ENCODE assay signal across 32 mouse cellular contexts in the genomic region with DNA sequence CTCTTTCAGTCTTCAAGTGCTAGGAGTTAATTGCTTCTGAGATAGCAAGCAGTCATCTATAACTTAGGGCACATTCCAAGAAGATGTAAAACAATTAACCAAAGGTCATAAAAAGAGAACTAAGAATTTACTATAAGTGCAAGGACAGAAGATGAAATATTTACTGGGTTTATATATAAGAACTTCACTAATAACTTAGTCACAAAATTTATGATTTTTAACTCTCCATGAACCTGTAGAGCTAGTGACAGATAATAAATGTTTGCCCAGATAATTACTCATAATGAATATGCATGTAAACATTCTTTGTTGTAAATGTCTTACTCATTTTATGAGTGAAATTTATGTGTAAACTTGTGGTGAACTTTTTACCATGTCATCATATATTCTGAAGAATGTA.
"Had no signal": no experiment of that assay in that cellular context is flagged by ENCODE, and none has a peak within 500 bp of the region (broad histone marks: within the 10 kb centered on the region; RNA-seq: fewer than 3 reads in every experiment).

No protein-coding gene starts in this region.

- H3K9ac ChIP-seq: heart, embryonic 12.5 days; heart, embryonic 13.5 days; heart, embryonic 15.5 days; hindbrain, embryonic 12.5 days; hindbrain, embryonic 13.5 days; hindbrain, embryonic 14.5 days; hindbrain, embryonic 15.5 days; intestine, embryonic 15.5 days had no signal

- H3K4me2 ChIP-seq: heart, embryonic 11.5 days; heart, embryonic 12.5 days; heart, embryonic 13.5 days; heart, embryonic 15.5 days; hindbrain, embryonic 12.5 days; hindbrain, embryonic 13.5 days; hindbrain, embryonic 14.5 days; hindbrain, embryonic 15.5 days; intestine, embryonic 15.5 days had no signal

- DNase-seq: heart, adult 18-20 months; heart, adult 2 months; heart, postnatal 10 days; heart, postnatal 14 days; heart, postnatal 36 days; heart, postnatal 4 days; kidney, adult 18-20 months; kidney, adult 8-10 months; kidney, postnatal 10 days; kidney, postnatal 14 days; kidney, postnatal 25 days; kidney, postnatal 36 days; layer of hippocampus, adult 9-11 months; layer of hippocampus, postnatal 36 days had no signal

- H3K9me3 ChIP-seq: heart, embryonic 10.5 days; heart, embryonic 15.5 days; hindbrain, embryonic 10.5 days; hindbrain, embryonic 12.5 days; hindbrain, embryonic 13.5 days; hindbrain, embryonic 15.5 days; intestine, embryonic 15.5 days had no signal

- H3K27me3 ChIP-seq: heart, embryonic 12.5 days; heart, embryonic 13.5 days; heart, embryonic 15.5 days; hindbrain, embryonic 12.5 days; hindbrain, embryonic 13.5 days; hindbrain, embryonic 15.5 days; intestine, embryonic 15.5 days had no signal

- H3K36me3 ChIP-seq: heart, embryonic 10.5 days; heart, embryonic 12.5 days; heart, embryonic 13.5 days; heart, embryonic 15.5 days; hindbrain, embryonic 10.5 days; hindbrain, embryonic 12.5 days; hindbrain, embryonic 13.5 days; hindbrain, embryonic 15.5 days; intestine, embryonic 15.5 days had no signal

- H3K27ac ChIP-seq: heart, adult 2 months; heart, embryonic 10.5 days; heart, embryonic 13.5 days; heart, embryonic 15.5 days; hindbrain, embryonic 10.5 days; hindbrain, embryonic 12.5 days; hindbrain, embryonic 13.5 days; hindbrain, embryonic 14.5 days; hindbrain, embryonic 15.5 days; hindbrain, postnatal 0 days; intestine, embryonic 15.5 days; layer of hippocampus, adult 2 months; left cerebral cortex, adult 2 months had no signal

- H3K4me1 ChIP-seq: heart, embryonic 10.5 days; heart, embryonic 12.5 days; heart, embryonic 13.5 days; heart, embryonic 15.5 days; hindbrain, embryonic 10.5 days; hindbrain, embryonic 12.5 days; hindbrain, embryonic 13.5 days; hindbrain, embryonic 15.5 days; intestine, embryonic 15.5 days had no signal

- H3K4me3 ChIP-seq: heart, adult 2 months; heart, embryonic 10.5 days; heart, embryonic 12.5 days; heart, embryonic 13.5 days; heart, embryonic 15.5 days; hindbrain, embryonic 10.5 days; hindbrain, embryonic 12.5 days; hindbrain, embryonic 13.5 days; hindbrain, embryonic 15.5 days; intestine, embryonic 15.5 days; layer of hippocampus, adult 2 months; left cerebral cortex, adult 2 months had no signal

- ATAC-seq: hindbrain, embryonic 16.5 days; hindbrain, postnatal 0 days; inflammation-experienced regulatory T-cells, adult 6 months; intestine, embryonic 15.5 days; intestine, embryonic 16.5 days; intestine, postnatal 0 days had no signal
